Mouse (Mus musculus) hindbrain, embryonic 13.5 days (tissue): ENCODE data around the gene Egfem1. TPM values are rescaled to one million over a fixed set of nuclear protein-coding genes. Genes with fewer than 3 reads are reported as not detected.

Experiments
- ATAC-seq: fragments of 200-750 bp; cut with Nextera tagmentation; 2 replicates; pipeline ENCODE4 v1.8.0; 2017; ENCODE audit warnings: moderate TSS enrichment; ENCODE audit not compliant: low FRiP score
- H3K27ac ChIP-seq: fragments of 300-500 bp; sonication (generic); 2 replicates; pipeline ENCODE4 v1.5.1; 2015; ENCODE audit warnings: inconsistent platforms, mild to moderate bottlenecking, moderate library complexity
- H3K27me3 ChIP-seq: fragments of 300-500 bp; sonication (generic); 2 replicates; pipeline ENCODE4 v1.6.1; 2015; ENCODE audit warnings: mild to moderate bottlenecking, inconsistent platforms
- H3K36me3 ChIP-seq: fragments of 300-500 bp; sonication (generic); 2 replicates; pipeline ENCODE4 v1.6.1; 2015; ENCODE audit warnings: mild to moderate bottlenecking, inconsistent platforms
- H3K4me1 ChIP-seq: fragments of 300-500 bp; sonication (generic); replicated peaks from 2 replicates; pipeline ENCODE4 v1.6.1; 2015; ENCODE audit warnings: inconsistent platforms
- H3K4me2 ChIP-seq: fragments of 300-500 bp; sonication (generic); 2 replicates; pipeline ENCODE4 v1.6.1; 2015; ENCODE audit warnings: inconsistent platforms, mild to moderate bottlenecking, moderate library complexity
- H3K4me3 ChIP-seq: fragments of 300-500 bp; sonication (generic); 2 replicates; pipeline ENCODE4 v1.5.1; 2015; ENCODE audit warnings: mild to moderate bottlenecking, inconsistent platforms
- H3K9ac ChIP-seq: fragments of 300-500 bp; sonication (generic); 2 replicates; pipeline ENCODE4 v1.6.1; 2015; ENCODE audit warnings: mild to moderate bottlenecking, inconsistent platforms
- H3K9me3 ChIP-seq: fragments of 300-500 bp; sonication (generic); 2 replicates; pipeline ENCODE4 v1.6.1; 2016; ENCODE audit warnings: inconsistent platforms
- WGBS: fragments of 180-500 bp; shearing (Covaris S2); methylation state at CpG from one replicate; pipeline ENCODE4 v1.1.7; 2015; 5-methylcytosine and 5-hydroxymethylcytosine counted together
- polyA plus RNA-seq: library from polyadenylated mRNA; unstranded; fragments of >200 nt; fragmentation: Nextera tagmentation; extraction: Ambion mirVana; gene quantifications from 2 replicates; pipeline ENCODE4 v1.2.1, GENCODE M21; 2015

Gene Egfem1
- polyA plus RNA-seq, 1 experiment from 2014 or later, result 5.1 TPM

- H3K27ac ChIP-seq, result no peak overlapping the region
- WGBS, result 10% methylated on average over 10 of the region's 10 CpGs
- H3K9me3 ChIP-seq, result no peaks in the 10 kb centered on the region
- H3K36me3 ChIP-seq, result no peaks in the 10 kb centered on the region
- no peak overlapping the region for H3K9ac ChIP-seq
- H3K27me3 ChIP-seq, result no peaks in the 10 kb centered on the region
- peak; percentile 32; the same call in 1 of the 2 replicates for ATAC-seq
- H3K4me1 ChIP-seq, result peaks cover 36% of the 10 kb centered on the region
- H3K4me2 ChIP-seq, result peak overlapping the region; percentile 34
- H3K4me3 ChIP-seq, result no peak overlapping the region
These were observed 54.5 kb downstream of the Egfem1 start for GRCm38 (mm10) chr3:29136065-29136955.

- H3K27ac ChIP-seq, result no peak overlapping the region
- ATAC-seq, result no peak
- H3K4me1 ChIP-seq, result peaks cover 4% of the 10 kb centered on the region; the same call in 1 of the 2 replicates
- H3K4me2 ChIP-seq, result no peak overlapping the region
- no peak overlapping the region for H3K9ac ChIP-seq
- H3K36me3 ChIP-seq, result no peaks in the 10 kb centered on the region
- no peak overlapping the region for H3K4me3 ChIP-seq
- 83% methylated on average over 4 of the region's 4 CpGs for WGBS
- H3K9me3 ChIP-seq, result no peaks in the 10 kb centered on the region
- H3K27me3 ChIP-seq, result no peaks in the 10 kb centered on the region
These were observed 86.6 kb downstream of the Egfem1 start for GRCm38 (mm10) chr3:29168401-29168800.

- H3K36me3 ChIP-seq, result no peaks in the 10 kb centered on the region
- H3K9ac ChIP-seq, result no peak overlapping the region
- H3K9me3 ChIP-seq, result no peaks in the 10 kb centered on the region
- no peak overlapping the region for H3K27ac ChIP-seq
- H3K27me3 ChIP-seq, result no peaks in the 10 kb centered on the region
- no peak overlapping the region for H3K4me3 ChIP-seq
- no peak overlapping the region for H3K4me2 ChIP-seq
- 69% methylated on average over 4 of the region's 4 CpGs for WGBS
- ATAC-seq, result no peak
- H3K4me1 ChIP-seq, result peaks cover 4% of the 10 kb centered on the region; the same call in 1 of the 2 replicates
These were observed 87.2 kb downstream of the Egfem1 start for GRCm38 (mm10) chr3:29169003-29169402.

- ATAC-seq, result no peak
- H3K27ac ChIP-seq, result no peak overlapping the region
- H3K9ac ChIP-seq, result no peak overlapping the region
- no peaks in the 10 kb centered on the region for H3K27me3 ChIP-seq
- no peak overlapping the region for H3K4me2 ChIP-seq
- no peaks in the 10 kb centered on the region for H3K9me3 ChIP-seq
- peaks cover under 1% of the 10 kb centered on the region; the same call in 1 of the 2 replicates for H3K4me1 ChIP-seq
- no peaks in the 10 kb centered on the region for H3K36me3 ChIP-seq
- H3K4me3 ChIP-seq, result no peak overlapping the region
These were observed 95.2 kb downstream of the Egfem1 start for GRCm38 (mm10) chr3:29176991-29177390.

- WGBS, result 51% methylated on average over 10 of the region's 10 CpGs
- H3K27me3 ChIP-seq, result no peaks in the 10 kb centered on the region
- H3K9me3 ChIP-seq, result no peaks in the 10 kb centered on the region
- H3K9ac ChIP-seq, result no peak overlapping the region
- no peaks in the 10 kb centered on the region for H3K36me3 ChIP-seq
- H3K4me3 ChIP-seq, result no peak overlapping the region
- ATAC-seq, result peak; percentile 67; the same call in 1 of the 2 replicates
- H3K4me2 ChIP-seq, result no peak overlapping the region
- peak overlapping the region; percentile 64 for H3K27ac ChIP-seq
- H3K4me1 ChIP-seq, result peaks cover 30% of the 10 kb centered on the region
These were observed 101.2 kb downstream of the Egfem1 start for GRCm38 (mm10) chr3:29182988-29183387.

- 24% methylated on average over 7 of the region's 7 CpGs for WGBS
- Histone ChIP-seq H3K4me2 (peak overlapping the region; percentile 29), H3K9me3 (no peaks in the 10 kb centered on the region), H3K36me3 (no peaks in the 10 kb centered on the region), H3K9ac (no peak overlapping the region), H3K4me1 (peaks cover 30% of the 10 kb centered on the region), H3K27me3 (no peaks in the 10 kb centered on the region), H3K4me3 (no peak overlapping the region), H3K27ac (peak overlapping the region; percentile 75)
- ATAC-seq, result peak; percentile 72
These were observed 101.9 kb downstream of the Egfem1 start for GRCm38 (mm10) chr3:29183615-29184198.

GRCm38 (mm10) chr3:29184486-29185241, 102.8 kb downstream of the Egfem1 start:
- 38% methylated on average over 7 of the region's 7 CpGs for WGBS
- peak; percentile 55 for ATAC-seq
- H3K4me1 ChIP-seq, result peaks cover 30% of the 10 kb centered on the region
- peak overlapping the region; percentile 29 for H3K4me2 ChIP-seq
- H3K9ac ChIP-seq, result no peak overlapping the region
- H3K27me3 ChIP-seq, result no peaks in the 10 kb centered on the region
- peak overlapping the region; percentile 5; the same call in 1 of the 2 replicates for H3K4me3 ChIP-seq
- H3K27ac ChIP-seq, result peak overlapping the region; percentile 75
- no peaks in the 10 kb centered on the region for H3K9me3 ChIP-seq
- H3K36me3 ChIP-seq, result no peaks in the 10 kb centered on the region

GRCm38 (mm10) chr3:29190263-29190662, 108.4 kb downstream of the Egfem1 start:
- no peak overlapping the region for H3K9ac ChIP-seq
- H3K27me3 ChIP-seq, result no peaks in the 10 kb centered on the region
- no peaks in the 10 kb centered on the region for H3K9me3 ChIP-seq
- H3K4me1 ChIP-seq, result 0 out of 2 replicates have a peak, but pooled peaks cover under 1% of the 10 kb centered on the region
- no peak for ATAC-seq
- no peaks in the 10 kb centered on the region for H3K36me3 ChIP-seq
- no peak overlapping the region for H3K27ac ChIP-seq
- WGBS, result 80% methylated on average over 6 of the region's 6 CpGs
- H3K4me2 ChIP-seq, result no peak overlapping the region
- no peak overlapping the region for H3K4me3 ChIP-seq

- 73% methylated on average over 10 of the region's 10 CpGs for WGBS
- Histone ChIP-seq H3K27ac (no peak overlapping the region), H3K36me3 (no peaks in the 10 kb centered on the region), H3K9ac (no peak overlapping the region), H3K9me3 (no peaks in the 10 kb centered on the region), H3K27me3 (no peaks in the 10 kb centered on the region), H3K4me1 (peaks cover 4% of the 10 kb centered on the region), H3K4me2 (no peak overlapping the region), H3K4me3 (no peak overlapping the region)
- ATAC-seq, result no peak
These were observed 116.1 kb downstream of the Egfem1 start for GRCm38 (mm10) chr3:29197727-29198512.

GRCm38 (mm10) chr3:29200601-29201000, 118.8 kb downstream of the Egfem1 start:
- Histone ChIP-seq H3K4me2 (no peak overlapping the region), H3K4me3 (no peak overlapping the region), H3K9me3 (no peaks in the 10 kb centered on the region), H3K9ac (no peak overlapping the region), H3K4me1 (peaks cover 4% of the 10 kb centered on the region), H3K27ac (no peak overlapping the region), H3K36me3 (no peaks in the 10 kb centered on the region), H3K27me3 (no peaks in the 10 kb centered on the region)
- no peak for ATAC-seq
- WGBS, result 82% methylated on average over 8 of the region's 8 CpGs

- Histone ChIP-seq H3K36me3 (no peaks in the 10 kb centered on the region), H3K4me3 (no peak overlapping the region), H3K27me3 (no peaks in the 10 kb centered on the region), H3K4me2 (no peak overlapping the region), H3K27ac (no peak overlapping the region), H3K9ac (no peak overlapping the region), H3K9me3 (no peaks in the 10 kb centered on the region), H3K4me1 (peaks cover 4% of the 10 kb centered on the region)
- ATAC-seq, result no peak
- WGBS, result 96% methylated on average over 6 of the region's 6 CpGs
These were observed 120.7 kb downstream of the Egfem1 start for GRCm38 (mm10) chr3:29202536-29202935.
